Mouse (Mus musculus): ENCODE data around the gene Psme2. TPM values are rescaled to one million over a fixed set of nuclear protein-coding genes. Genes with fewer than 3 reads are reported as not detected.

The Psme2 gene
- polyA plus RNA-seq (2015; fragmentation: Nextera tagmentation; extraction: Ambion mirVana), result 179 and 182 TPM in 2 replicates

DNA sequence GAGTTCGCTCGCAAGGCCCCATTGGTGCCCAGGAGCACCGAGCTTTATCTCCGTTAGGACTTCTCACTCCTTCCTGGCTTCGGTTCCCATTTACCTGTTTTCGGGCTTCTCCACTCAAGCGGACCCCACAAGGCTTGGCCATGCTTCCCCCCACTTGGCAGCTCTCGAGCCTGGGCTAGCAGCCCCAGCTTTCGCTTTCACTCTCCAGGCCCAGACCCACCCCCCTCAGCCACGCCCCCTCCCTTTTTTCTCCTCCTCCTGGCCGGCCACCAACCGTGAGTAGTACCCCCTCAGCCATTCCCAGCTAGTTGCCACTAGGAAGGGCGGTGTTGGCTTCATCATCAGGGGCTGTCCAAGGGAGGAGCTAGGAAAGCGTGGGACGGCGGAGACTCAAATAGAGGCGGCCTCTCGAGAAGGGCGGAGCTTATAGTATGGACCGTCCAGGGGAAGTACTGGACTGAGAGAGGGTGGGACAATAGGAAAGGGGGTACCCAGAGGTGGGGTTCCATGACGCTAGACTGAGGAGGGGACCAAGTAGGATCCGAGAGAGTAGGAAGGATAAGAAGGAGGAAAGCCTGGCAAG, at the start of gene Psme2:
Gene Psme2 (minus strand): TSS at position 366 of the 583 bp plus-strand sequence.
- Histone ChIP-seq H3K4me1 (replicated peaks; ENCODE audit: control insufficient read depth, insufficient read depth, low read length) (peaks cover 27% of the 10 kb centered on the region), H3K36me3 (ENCODE audit: control insufficient read depth, insufficient read depth) (peaks cover 8% of the 10 kb centered on the region), H3K27me3 (replicated peaks; ENCODE audit: control insufficient read depth, insufficient read depth, low read length) (no peaks in the 10 kb centered on the region), H3K27ac (ENCODE audit: low read length) (peak within 1 kb of the TSS; percentile 96), H3K4me3 (replicated peaks; ENCODE audit: low read length) (peak within 1 kb of the TSS; percentile 95), H3K9me3 (ENCODE audit: control insufficient read depth, low read length) (no peaks in the 10 kb centered on the region), H3K4me2 (ENCODE audit: low read length) (peak within 1 kb of the TSS; percentile 91), H3K9ac (replicated peaks; ENCODE audit: low read depth, low read length) (peak within 1 kb of the TSS; percentile 90)
- ATAC-seq, result peak; percentile 96
- WGBS, result under 1% methylated on average over 22 of the region's 22 CpGs

- H3K4me1 ChIP-seq (replicated peaks; ENCODE audit: control insufficient read depth, insufficient read depth, low read length), result peaks cover 24% of the 10 kb centered on the region
- H3K9me3 ChIP-seq (ENCODE audit: control insufficient read depth, low read length), result no peaks in the 10 kb centered on the region
- H3K4me2 ChIP-seq (ENCODE audit: low read length), result no peak within 1 kb of the TSS
- no peak for ATAC-seq
- H3K27ac ChIP-seq (ENCODE audit: low read length), result no peak within 1 kb of the TSS
- H3K27me3 ChIP-seq (replicated peaks; ENCODE audit: control insufficient read depth, insufficient read depth, low read length), result no peaks in the 10 kb centered on the region
- no peak within 1 kb of the TSS for H3K9ac ChIP-seq (replicated peaks; ENCODE audit: low read depth, low read length)
- WGBS, result 95% methylated on average over 9 of the region's 9 CpGs
- H3K36me3 ChIP-seq (ENCODE audit: control insufficient read depth, insufficient read depth), result peaks cover 22% of the 10 kb centered on the region
- H3K4me3 ChIP-seq (replicated peaks; ENCODE audit: low read length), result no peak within 1 kb of the TSS
Observed at GRCm38 (mm10) chr14:55637795-55638194, 46.9 kb upstream of the Psme2 start, which contains the start of gene Gm49378. Gm49378 (minus strand) TSS chr14:55637895.

DNA sequence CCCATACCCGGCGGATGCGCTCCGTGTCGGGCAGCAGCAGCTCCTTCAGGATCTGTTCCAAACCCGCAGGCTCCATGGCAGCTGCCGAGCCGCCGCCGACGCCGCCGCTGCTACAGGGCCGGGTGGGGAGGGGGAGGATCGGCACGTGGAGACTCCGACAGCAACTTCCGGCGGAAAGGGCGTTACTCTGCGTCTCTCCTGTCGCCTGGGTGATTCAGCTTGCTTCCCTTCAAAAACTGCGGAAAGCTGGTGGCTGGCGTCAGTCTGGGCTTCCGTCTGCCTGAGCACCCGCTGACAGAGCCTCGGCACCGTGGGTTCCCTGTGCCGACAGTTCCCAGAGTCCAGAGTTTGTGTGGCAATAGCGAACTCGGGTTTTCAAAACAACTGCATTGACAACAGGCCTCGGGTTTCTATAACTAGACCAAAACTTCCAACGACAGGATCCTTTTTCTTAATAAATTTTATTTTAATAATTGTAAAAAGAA, 44.7 kb upstream of the Psme2 start, which contains the start of gene Ipo4:
Gene Ipo4 (minus strand): TSS at position 435 of the 485 bp plus-strand sequence.
- Histone ChIP-seq H3K9me3 (ENCODE audit: control insufficient read depth, low read length) (no peaks in the 10 kb centered on the region), H3K36me3 (ENCODE audit: control insufficient read depth, insufficient read depth) (peaks cover 18% of the 10 kb centered on the region), H3K27me3 (replicated peaks; ENCODE audit: control insufficient read depth, insufficient read depth, low read length) (no peaks in the 10 kb centered on the region), H3K9ac (replicated peaks; ENCODE audit: low read depth, low read length) (peak within 1 kb of the TSS; percentile 72), H3K4me3 (replicated peaks; ENCODE audit: low read length) (peak within 1 kb of the TSS; percentile 72), H3K4me1 (replicated peaks; ENCODE audit: control insufficient read depth, insufficient read depth, low read length) (peaks cover 18% of the 10 kb centered on the region), H3K4me2 (ENCODE audit: low read length) (peak within 1 kb of the TSS; percentile 92), H3K27ac (ENCODE audit: low read length) (peak within 1 kb of the TSS; percentile 73)
- peak; percentile 96 for ATAC-seq
- WGBS, result 1% methylated on average over 33 of the region's 33 CpGs

DNA sequence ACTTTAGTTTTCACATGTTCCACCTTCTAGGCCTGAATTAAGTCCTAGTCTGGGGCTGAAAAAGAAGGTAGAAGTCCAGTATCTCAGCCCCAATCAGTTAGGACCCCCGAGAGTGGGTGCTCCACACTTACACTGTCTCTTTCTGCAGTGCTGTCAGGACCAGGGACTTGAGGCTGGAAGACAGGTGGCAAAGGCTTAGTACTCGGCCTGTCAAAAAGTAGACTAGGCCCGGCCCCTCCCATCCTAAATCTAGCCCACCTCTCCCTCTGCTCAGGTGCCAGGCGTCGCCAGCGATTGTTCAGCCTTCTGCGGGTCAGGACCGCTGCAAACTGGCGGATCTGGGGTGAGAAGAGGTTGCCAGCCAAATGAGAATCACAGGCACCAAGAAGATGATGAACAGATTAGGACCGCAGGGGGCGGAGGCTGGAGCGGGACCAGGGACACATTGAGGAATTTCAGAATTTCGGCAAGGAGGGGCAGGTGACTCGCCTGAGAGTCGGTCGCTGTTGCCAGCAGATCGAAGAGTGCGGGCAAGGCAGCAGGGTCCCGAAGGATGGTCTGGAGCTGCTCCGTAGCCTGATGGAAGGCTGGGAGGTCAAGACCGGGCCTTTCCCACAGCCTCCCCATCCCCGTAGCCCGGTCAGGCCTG, 44.1 kb upstream of the Psme2 start:
- peak; percentile 35; the same call in 1 of the 2 replicates for ATAC-seq
- Histone ChIP-seq H3K36me3 (ENCODE audit: control insufficient read depth, insufficient read depth) (peaks cover 19% of the 10 kb centered on the region), H3K4me2 (ENCODE audit: low read length) (peak overlapping the region; percentile 92), H3K9me3 (ENCODE audit: control insufficient read depth, low read length) (no peaks in the 10 kb centered on the region), H3K27ac (ENCODE audit: low read length) (peak overlapping the region; percentile 73), H3K9ac (replicated peaks; ENCODE audit: low read depth, low read length) (peak overlapping the region; percentile 72), H3K27me3 (replicated peaks; ENCODE audit: control insufficient read depth, insufficient read depth, low read length) (no peaks in the 10 kb centered on the region), H3K4me1 (replicated peaks; ENCODE audit: control insufficient read depth, insufficient read depth, low read length) (peaks cover 18% of the 10 kb centered on the region), H3K4me3 (replicated peaks; ENCODE audit: low read length) (peak overlapping the region; percentile 72)
- 4% methylated on average over 23 of the region's 23 CpGs for WGBS

- 46% methylated on average over 5 of the region's 5 CpGs for WGBS
- Histone ChIP-seq H3K9ac (replicated peaks; ENCODE audit: low read depth, low read length) (no peak overlapping the region), H3K36me3 (ENCODE audit: control insufficient read depth, insufficient read depth) (peaks cover 48% of the 10 kb centered on the region), H3K9me3 (ENCODE audit: control insufficient read depth, low read length) (no peaks in the 10 kb centered on the region), H3K27ac (ENCODE audit: low read length) (no peak overlapping the region), H3K4me3 (replicated peaks; ENCODE audit: low read length) (no peak overlapping the region), H3K4me1 (replicated peaks; ENCODE audit: control insufficient read depth, insufficient read depth, low read length) (peaks cover 5% of the 10 kb centered on the region), H3K27me3 (replicated peaks; ENCODE audit: control insufficient read depth, insufficient read depth, low read length) (no peaks in the 10 kb centered on the region), H3K4me2 (ENCODE audit: low read length) (no peak overlapping the region)
- no peak for ATAC-seq
Observed at GRCm38 (mm10) chr14:55629312-55629711, 38.4 kb upstream of the Psme2 start.

GRCm38 (mm10) chr14:55628077-55628827, 37.3 kb upstream of the Psme2 start:
- no peak overlapping the region for H3K4me2 ChIP-seq (ENCODE audit: low read length)
- no peak overlapping the region for H3K27ac ChIP-seq (ENCODE audit: low read length)
- no peak for ATAC-seq
- peaks cover 46% of the 10 kb centered on the region for H3K36me3 ChIP-seq (ENCODE audit: control insufficient read depth, insufficient read depth)
- H3K9ac ChIP-seq (replicated peaks; ENCODE audit: low read depth, low read length), result no peak overlapping the region
- no peaks in the 10 kb centered on the region for H3K4me1 ChIP-seq (replicated peaks; ENCODE audit: control insufficient read depth, insufficient read depth, low read length)
- WGBS, result 93% methylated on average over 27 of the region's 27 CpGs
- no peaks in the 10 kb centered on the region for H3K9me3 ChIP-seq (ENCODE audit: control insufficient read depth, low read length)
- no peak overlapping the region for H3K4me3 ChIP-seq (replicated peaks; ENCODE audit: low read length)
- H3K27me3 ChIP-seq (replicated peaks; ENCODE audit: control insufficient read depth, insufficient read depth, low read length), result no peaks in the 10 kb centered on the region

GRCm38 (mm10) chr14:55618486-55619195, 27.7 kb upstream of the Psme2 start:
- Histone ChIP-seq H3K4me1 (replicated peaks; ENCODE audit: control insufficient read depth, insufficient read depth, low read length) (no peaks in the 10 kb centered on the region), H3K27me3 (replicated peaks; ENCODE audit: control insufficient read depth, insufficient read depth, low read length) (no peaks in the 10 kb centered on the region), H3K9me3 (ENCODE audit: control insufficient read depth, low read length) (no peaks in the 10 kb centered on the region), H3K4me2 (ENCODE audit: low read length) (peak overlapping the region; percentile 27), H3K9ac (replicated peaks; ENCODE audit: low read depth, low read length) (no peak overlapping the region; the same call in 1 of the 2 replicates), H3K27ac (ENCODE audit: low read length) (no peak overlapping the region; the same call in 1 of the 2 replicates), H3K36me3 (ENCODE audit: control insufficient read depth, insufficient read depth) (no peaks in the 10 kb centered on the region), H3K4me3 (replicated peaks; ENCODE audit: low read length) (peak overlapping the region; percentile 32)
- no peak for ATAC-seq
- WGBS, result 55% methylated on average over 22 of the region's 22 CpGs

GRCm38 (mm10) chr14:55617822-55618221, 26.9 kb upstream of the Psme2 start, which contains the start of gene Rec8:
Rec8 (plus strand) TSS chr14:55618037.
- Histone ChIP-seq H3K27me3 (replicated peaks; ENCODE audit: control insufficient read depth, insufficient read depth, low read length) (no peaks in the 10 kb centered on the region), H3K36me3 (ENCODE audit: control insufficient read depth, insufficient read depth) (no peaks in the 10 kb centered on the region), H3K9ac (replicated peaks; ENCODE audit: low read depth, low read length) (no peak within 1 kb of the TSS; the same call in 1 of the 2 replicates), H3K27ac (ENCODE audit: low read length) (no peak within 1 kb of the TSS; the same call in 1 of the 2 replicates), H3K4me3 (replicated peaks; ENCODE audit: low read length) (peak within 1 kb of the TSS; percentile 32), H3K9me3 (ENCODE audit: control insufficient read depth, low read length) (no peaks in the 10 kb centered on the region), H3K4me1 (replicated peaks; ENCODE audit: control insufficient read depth, insufficient read depth, low read length) (no peaks in the 10 kb centered on the region), H3K4me2 (ENCODE audit: low read length) (peak within 1 kb of the TSS; percentile 27)
- ATAC-seq, result peak; percentile 76
- 22% methylated on average over 21 of the region's 21 CpGs for WGBS

Data from forebrain, embryonic 16.5 days (tissue).